Mouse (Mus musculus) B cell, adult 2 months (primary cell): ENCODE data around the gene Mmp9.

ENCODE experiments used
- DNase-seq, 2 experiments: peaks; one replicate each; pipeline ENCODE4 v3.0.0; 2022

Mmp9 gene

GRCm38 (mm10) chr2:164956195-164956594 is 15.6 kb downstream of the Mmp9 start:
- no peak for DNase-seq

GRCm38 (mm10) chr2:164957548-164958315 is 17.2 kb downstream of the Mmp9 start:
- DNase-seq = no peak

GRCm38 (mm10) chr2:164960716-164961441 is 20.3 kb downstream of the Mmp9 start, which contains the start of gene Slc12a5:
Gene Slc12a5, plus strand, starts transcription at chr2:164960802.
- peak; percentile 71 for DNase-seq

GRCm38 (mm10) chr2:164961506-164962182 is 21.1 kb downstream of the Mmp9 start:
- DNase-seq = peak; percentile 86 to 87

- no peak for DNase-seq
These were observed 21.6 kb downstream of the Mmp9 start for GRCm38 (mm10) chr2:164962183-164962580.

GRCm38 (mm10) chr2:164964242-164964894 is 23.8 kb downstream of the Mmp9 start:
- DNase-seq = no peak

- DNase-seq = no peak
These were observed 24.4 kb downstream of the Mmp9 start for GRCm38 (mm10) chr2:164964981-164965380.

- peak in 1 of 2 experiments; percentile 38 for DNase-seq
These were observed 25.8 kb downstream of the Mmp9 start for GRCm38 (mm10) chr2:164966381-164966780.

- no peak for DNase-seq
These were observed 26.6 kb downstream of the Mmp9 start for GRCm38 (mm10) chr2:164967193-164967592.

GRCm38 (mm10) chr2:164967761-164968440 is 27.3 kb downstream of the Mmp9 start:
- DNase-seq = no peak

- DNase-seq = peak; percentile 32 to 33
These were observed 27.9 kb downstream of the Mmp9 start for GRCm38 (mm10) chr2:164968451-164968851.

- no peak for DNase-seq
These were observed 28.8 kb downstream of the Mmp9 start for GRCm38 (mm10) chr2:164969348-164969781.

- DNase-seq = no peak
These were observed 30.1 kb downstream of the Mmp9 start for GRCm38 (mm10) chr2:164970631-164971196.

GRCm38 (mm10) chr2:164972646-164973045 is 32.1 kb downstream of the Mmp9 start:
- no peak for DNase-seq

- no peak for DNase-seq
These were observed 35.0 kb downstream of the Mmp9 start for GRCm38 (mm10) chr2:164975611-164976010.

- DNase-seq = peak; percentile 36 to 51
These were observed 39.2 kb downstream of the Mmp9 start for GRCm38 (mm10) chr2:164979749-164980148.

- DNase-seq = no peak
These were observed 45.4 kb downstream of the Mmp9 start for GRCm38 (mm10) chr2:164985962-164986361.

- no peak for DNase-seq
These were observed 45.9 kb downstream of the Mmp9 start for GRCm38 (mm10) chr2:164986371-164987027.

- DNase-seq = no peak
These were observed 48.2 kb downstream of the Mmp9 start for GRCm38 (mm10) chr2:164988777-164989176.

- no peak for DNase-seq
These were observed 50.5 kb downstream of the Mmp9 start for GRCm38 (mm10) chr2:164991111-164991510.

GRCm38 (mm10) chr2:164991808-164992207 is 51.2 kb downstream of the Mmp9 start:
- DNase-seq = no peak
